Mouse (Mus musculus) midbrain, postnatal 0 days (tissue): ENCODE results near the gene Olfml2a. TPM values are rescaled to one million over a fixed set of nuclear protein-coding genes. Genes with fewer than 3 reads are reported as not detected.
A peak's percentile ranks its signal among the peaks of the same experiment; 100 is the strongest.

Source experiments
- ATAC-seq: fragments of 200-750 bp; cut with Nextera tagmentation; 2 replicates; pipeline ENCODE4 v1.8.0; 2017; ENCODE audit warnings: moderate number of reproducible peaks, mild to moderate bottlenecking, moderate TSS enrichment, moderate library complexity; ENCODE audit not compliant: low FRiP score
- DNase-seq: peaks from one replicate; pipeline ENCODE4 v3.0.0-alpha.2; 2015; ENCODE audit warnings: low spot score
- H3K27ac ChIP-seq: fragments of 300-500 bp; sonication (generic); 2 replicates; pipeline ENCODE4 v1.5.1; 2014; ENCODE audit warnings: low read depth, mild to moderate bottlenecking, low read length, mixed read lengths
- H3K27me3 ChIP-seq: fragments of 300-500 bp; sonication (generic); 2 replicates; pipeline ENCODE4 v1.6.1; 2014; ENCODE audit warnings: low read length, control low read depth, mixed read lengths; ENCODE audit not compliant: insufficient read depth
- H3K36me3 ChIP-seq: fragments of 300-500 bp; sonication (generic); 2 replicates; pipeline ENCODE4 v1.6.1; 2014; ENCODE audit warnings: low read length, control low read depth, mixed read lengths; ENCODE audit not compliant: insufficient read depth
- H3K4me1 ChIP-seq: fragments of 300-500 bp; sonication (generic); 2 replicates; pipeline ENCODE4 v1.6.1; 2014; ENCODE audit warnings: mild to moderate bottlenecking, control low read depth, antibody characterized with exemption, low read length, mixed read lengths; ENCODE audit not compliant: insufficient read depth
- H3K4me2 ChIP-seq: fragments of 300-500 bp; sonication (generic); 2 replicates; pipeline ENCODE4 v1.6.1; 2014; ENCODE audit warnings: low read depth, mild to moderate bottlenecking, low read length, mixed read lengths; ENCODE audit not compliant: poor library complexity, severe bottlenecking
- H3K4me3 ChIP-seq: fragments of 300-500 bp; sonication (generic); 2 replicates; pipeline ENCODE4 v1.5.1; 2014; ENCODE audit warnings: low read depth, mild to moderate bottlenecking, low read length, moderate library complexity
- H3K9ac ChIP-seq: fragments of 300-500 bp; sonication (generic); replicated peaks from 2 replicates; pipeline ENCODE4 v1.6.1; 2014; ENCODE audit warnings: mild to moderate bottlenecking, low read length, moderate library complexity, mixed read lengths; ENCODE audit not compliant: poor library complexity, severe bottlenecking
- H3K9me3 ChIP-seq: fragments of 300-500 bp; sonication (generic); 2 replicates; pipeline ENCODE4 v1.6.1; 2016; ENCODE audit warnings: low read length, control low read depth
- CTCF ChIP-seq: IDR thresholded peaks from 2 replicates; pipeline ENCODE4 v1.5.1; 2016; ENCODE audit warnings: antibody characterized with exemption, mild to moderate bottlenecking
- WGBS: fragments of 180-500 bp; shearing (Covaris S2); extraction: QIAGEN DNeasy Blood & Tissue Kit; methylation state at CpG from one replicate; pipeline ENCODE4 v1.1.7; 2014; 5-methylcytosine and 5-hydroxymethylcytosine counted together
- polyA plus RNA-seq: library from polyadenylated mRNA; unstranded; fragments of >200 nt; fragmentation: Nextera tagmentation; extraction: Ambion mirVana; gene quantifications from 2 replicates; pipeline ENCODE4 v1.2.1, GENCODE M21; 2015
- total RNA-seq: library from RNA; depleted of rRNA; stranded (reverse); fragments of >200 nt; gene quantifications from 2 replicates; pipeline ENCODE4 v1.2.3, GENCODE M21; 2014

Gene Olfml2a
- total and polyA plus RNA-seq, 2 experiments from 2014 or later = 3.1 to 10.0 TPM

- Histone ChIP-seq H3K27ac (no peak overlapping the region), H3K9ac (no peak overlapping the region), H3K4me3 (no peak overlapping the region), H3K4me2 (no peak overlapping the region), H3K27me3 (no peaks in the 10 kb centered on the region), H3K4me1 (no peaks in the 10 kb centered on the region), H3K36me3 (no peaks in the 10 kb centered on the region), H3K9me3 (no peaks in the 10 kb centered on the region)
- 99% methylated on average over 2 of the region's 2 CpGs for WGBS
- DNase-seq (no peak), ATAC-seq (no peak)
- peak; percentile 39; the same call in 1 of the 2 replicates for TF ChIP-seq CTCF
These were observed 51.7 kb downstream of the Olfml2a start for GRCm38 (mm10) chr2:38983456-38983855.

- no peaks in the 10 kb centered on the region for H3K27me3 ChIP-seq
- H3K27ac ChIP-seq = no peak overlapping the region
- no peak overlapping the region for H3K4me2 ChIP-seq
- no peaks in the 10 kb centered on the region for H3K36me3 ChIP-seq
- no peak overlapping the region for H3K9ac ChIP-seq
- no peaks in the 10 kb centered on the region for H3K4me1 ChIP-seq
- no peak for TF ChIP-seq CTCF
- 67% methylated on average over 3 of the region's 3 CpGs for WGBS
- DNase-seq = peak; percentile 26
- no peak overlapping the region for H3K4me3 ChIP-seq
- no peaks in the 10 kb centered on the region for H3K9me3 ChIP-seq
- no peak for ATAC-seq
These were observed 54.8 kb downstream of the Olfml2a start for GRCm38 (mm10) chr2:38986580-38986979.

GRCm38 (mm10) chr2:38987371-38987770, 55.6 kb downstream of the Olfml2a start:
- H3K4me1 ChIP-seq = no peaks in the 10 kb centered on the region
- 58% methylated on average over 1 of the region's 1 CpGs for WGBS
- H3K4me3 ChIP-seq = no peak overlapping the region
- no peaks in the 10 kb centered on the region for H3K9me3 ChIP-seq
- no peaks in the 10 kb centered on the region for H3K27me3 ChIP-seq
- 0 out of 2 replicates have a peak, but pooled peaks have one; percentile 20 for ATAC-seq
- H3K9ac ChIP-seq = no peak overlapping the region
- H3K27ac ChIP-seq = no peak overlapping the region
- H3K36me3 ChIP-seq = no peaks in the 10 kb centered on the region
- H3K4me2 ChIP-seq = no peak overlapping the region
- peak; percentile 25 for DNase-seq
- TF ChIP-seq CTCF = no peak

GRCm38 (mm10) chr2:38987803-38988510, 56.2 kb downstream of the Olfml2a start:
- Histone ChIP-seq H3K27ac (no peak overlapping the region), H3K4me1 (no peaks in the 10 kb centered on the region), H3K27me3 (no peaks in the 10 kb centered on the region), H3K36me3 (no peaks in the 10 kb centered on the region), H3K9ac (no peak overlapping the region), H3K4me3 (no peak overlapping the region), H3K4me2 (no peak overlapping the region), H3K9me3 (no peaks in the 10 kb centered on the region)
- TF ChIP-seq CTCF = no peak
- WGBS = 86% methylated on average over 6 of the region's 6 CpGs
- DNase-seq (no peak), ATAC-seq (no peak)

GRCm38 (mm10) chr2:38988929-38989328, 57.2 kb downstream of the Olfml2a start:
- no peak for TF ChIP-seq CTCF
- WGBS = 91% methylated on average over 2 of the region's 2 CpGs

GRCm38 (mm10) chr2:38992004-38992403, 60.2 kb downstream of the Olfml2a start:
- no peak for TF ChIP-seq CTCF
- no peak overlapping the region for H3K4me3 ChIP-seq
- no peak for ATAC-seq

More at GRCm38 (mm10) chr2:38988929-38989328, 57.2 kb downstream of the Olfml2a start:
- Histone ChIP-seq H3K4me2 (no peak overlapping the region), H3K4me3 (no peak overlapping the region), H3K27me3 (no peaks in the 10 kb centered on the region), H3K27ac (no peak overlapping the region), H3K36me3 (no peaks in the 10 kb centered on the region), H3K9me3 (no peaks in the 10 kb centered on the region), H3K9ac (no peak overlapping the region), H3K4me1 (no peaks in the 10 kb centered on the region)
- DNase-seq (no peak), ATAC-seq (no peak)

More at GRCm38 (mm10) chr2:38992004-38992403, 60.2 kb downstream of the Olfml2a start:
- H3K36me3 ChIP-seq = no peaks in the 10 kb centered on the region
- WGBS = 71% methylated on average over 4 of the region's 4 CpGs
- H3K27me3 ChIP-seq = no peaks in the 10 kb centered on the region
- H3K9ac ChIP-seq = no peak overlapping the region
- no peaks in the 10 kb centered on the region for H3K4me1 ChIP-seq
- no peak overlapping the region for H3K4me2 ChIP-seq
- H3K27ac ChIP-seq = no peak overlapping the region
- no peak for DNase-seq
- H3K9me3 ChIP-seq = no peaks in the 10 kb centered on the region
